28 mouse cellular contexts compared by ENCODE assay signal in the genomic region with DNA sequence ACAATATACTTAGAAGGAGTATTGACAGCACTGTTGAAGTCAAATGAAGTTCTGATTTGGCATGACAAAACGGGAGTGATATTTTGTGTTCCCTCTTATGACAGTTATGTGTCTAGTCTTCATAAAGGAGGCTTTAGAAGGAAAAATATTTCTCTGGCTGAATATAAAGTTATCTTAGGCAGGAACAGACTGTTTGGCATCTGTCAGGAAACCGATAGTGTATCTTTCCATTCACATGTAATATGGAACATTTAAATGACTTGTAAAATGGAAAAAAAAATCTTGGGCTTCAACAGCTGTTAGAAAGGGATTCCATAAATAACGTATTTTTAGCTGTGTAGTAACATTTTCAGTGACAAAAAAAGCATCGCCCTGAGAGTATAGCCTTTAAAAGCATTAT.
DNase-seq lines count a peak whose midpoint lies in the region; ATAC-seq and TF ChIP-seq lines count a peak whose summit lies in the region.
"Had no signal": no experiment of that assay in that cellular context is flagged by ENCODE, and none has a peak within 500 bp of the region (broad histone marks: within the 10 kb centered on the region; RNA-seq: fewer than 3 reads in every experiment).

No protein-coding gene starts in this region.

- H3K9me3 ChIP-seq in forebrain, embryonic 15.5 days, result no peaks in the 10 kb centered on the region
- no peaks in the 10 kb centered on the region for H3K9me3 ChIP-seq in forebrain, embryonic 13.5 days (replicated peaks)
- H3K9me3 ChIP-seq: embryonic facial prominence, embryonic 12.5 days; embryonic facial prominence, embryonic 15.5 days; G1E; heart, embryonic 10.5 days; heart, embryonic 13.5 days; hindbrain, embryonic 12.5 days; hindbrain, embryonic 15.5 days had no signal

- H3K36me3 ChIP-seq in forebrain, embryonic 15.5 days, result no peaks in the 10 kb centered on the region
- no peaks in the 10 kb centered on the region for H3K36me3 ChIP-seq in forebrain, embryonic 13.5 days (ENCODE audit: poor library complexity, severe bottlenecking)
- H3K36me3 ChIP-seq: embryonic facial prominence, embryonic 12.5 days; embryonic facial prominence, embryonic 15.5 days; G1E; heart, embryonic 10.5 days; heart, embryonic 13.5 days; hindbrain, embryonic 12.5 days had no signal

- H3K27me3 ChIP-seq in forebrain, embryonic 15.5 days, result no peaks in the 10 kb centered on the region
- H3K27me3 ChIP-seq in forebrain, embryonic 13.5 days, result no peaks in the 10 kb centered on the region
- H3K27me3 ChIP-seq: CH12.LX; embryonic facial prominence, embryonic 12.5 days; embryonic facial prominence, embryonic 15.5 days; heart, embryonic 13.5 days; hindbrain, embryonic 12.5 days; hindbrain, embryonic 15.5 days had no signal

- H3K4me3 ChIP-seq in forebrain, embryonic 15.5 days, result no peak overlapping the region
- no peak overlapping the region for H3K4me3 ChIP-seq in forebrain, embryonic 13.5 days
- no peak overlapping the region for H3K4me3 ChIP-seq in left cerebral cortex, adult 2 months
- H3K4me3 ChIP-seq: embryonic facial prominence, embryonic 12.5 days; embryonic facial prominence, embryonic 15.5 days; heart, embryonic 10.5 days; heart, embryonic 13.5 days; hindbrain, embryonic 12.5 days; hindbrain, embryonic 15.5 days had no signal

- no peak overlapping the region for H3K9ac ChIP-seq in forebrain, embryonic 15.5 days (replicated peaks)
- H3K9ac ChIP-seq in forebrain, embryonic 13.5 days, result no peak overlapping the region
- H3K9ac ChIP-seq: embryonic facial prominence, embryonic 12.5 days; embryonic facial prominence, embryonic 15.5 days; heart, embryonic 13.5 days; hindbrain, embryonic 12.5 days; hindbrain, embryonic 15.5 days had no signal

- 67% methylated on average over 4 of the region's 4 CpGs for WGBS in forebrain, embryonic 15.5 days
- WGBS in forebrain, embryonic 13.5 days, result 82% methylated on average over 4 of the region's 4 CpGs

- H3K4me2 ChIP-seq in forebrain, embryonic 15.5 days (replicated peaks), result no peak overlapping the region
- no peak overlapping the region for H3K4me2 ChIP-seq in forebrain, embryonic 13.5 days
- H3K4me2 ChIP-seq: embryonic facial prominence, embryonic 12.5 days; embryonic facial prominence, embryonic 15.5 days; heart, embryonic 13.5 days; hindbrain, embryonic 12.5 days; hindbrain, embryonic 15.5 days had no signal

- no peak overlapping the region; the same call in 1 of the 2 replicates for H3K27ac ChIP-seq in forebrain, embryonic 15.5 days (replicated peaks)
- H3K27ac ChIP-seq in forebrain, embryonic 13.5 days, result no peak overlapping the region
- H3K27ac ChIP-seq in left cerebral cortex, adult 2 months, result peak overlapping the region; percentile 2; the same call in 1 of the 2 replicates
- H3K27ac ChIP-seq: embryonic facial prominence, embryonic 12.5 days; embryonic facial prominence, embryonic 15.5 days; heart, embryonic 10.5 days; heart, embryonic 13.5 days; hindbrain, embryonic 12.5 days; hindbrain, embryonic 15.5 days had no signal

- H3K4me1 ChIP-seq in forebrain, embryonic 15.5 days, result no peaks in the 10 kb centered on the region
- H3K4me1 ChIP-seq in forebrain, embryonic 13.5 days, result no peaks in the 10 kb centered on the region
- H3K4me1 ChIP-seq: embryonic facial prominence, embryonic 12.5 days; embryonic facial prominence, embryonic 15.5 days; heart, embryonic 10.5 days; heart, embryonic 13.5 days; hindbrain, embryonic 12.5 days; hindbrain, embryonic 15.5 days had no signal

- TF ChIP-seq CTCF in left cerebral cortex, adult 2 months (IDR thresholded peaks at IDR 0.05), result no peak

- no peak for DNase-seq in frontal cortex, postnatal 36 days (ENCODE audit: low spot score in 2 of 2)
- DNase-seq in left cerebral cortex, adult 2 months (ENCODE audit: extremely low spot score in 1 of 2, low spot score in 2 of 2), result no peak
- DNase-seq in left cerebral cortex, adult 9 months (ENCODE audit: low spot score in 2 of 2), result no peak
- DNase-seq in telencephalon, adult 2 months (ENCODE audit: low read depth, low spot score), result peak; percentile 39
- no peak for DNase-seq in lung, postnatal 4 days
- DNase-seq: adrenal gland, postnatal 10 days; adrenal gland, postnatal 36 days; B cell, adult 2 months; cerebellum, adult 11 months; cerebellum, adult 2 months; cerebellum, adult 9-11 months; cerebellum, postnatal 25 days; gastrocnemius, postnatal 25 days; heart, adult 18-20 months; kidney, adult 2 months had no signal

- intact Hi-C loops in left cerebral cortex, adult 2 months (cut with DNase I), result no loop called here

- ATAC-seq in forebrain, embryonic 15.5 days (replicated peaks), result 0 out of 2 replicates have a peak, but pooled peaks have one; percentile 41
- no peak for ATAC-seq in forebrain, embryonic 13.5 days
- peak; percentile 40 for ATAC-seq in frontal cortex, adult (ENCODE audit: low TSS enrichment)
- ATAC-seq: intestine, postnatal 0 days; Patski had no signal
